Mouse (Mus musculus) left cerebral cortex, postnatal 25 days (tissue): ENCODE measurements at regions not wholly inside any gene's neighbourhood (a gene's known extent, or its start where the extent isn't known, plus 50 kb on each side); places are given as distances from the start of the nearest gene placed in this dataset.
A peak's percentile ranks its signal among the peaks of the same experiment; 100 is the strongest.

Experiments used
- DNase-seq, 2 experiments: peaks; one replicate each; pipeline ENCODE4 v3.0.0; 2022; ENCODE audit warnings: low spot score in 2 of 2, mixed read lengths in 1 of 2
- intact Hi-C: fragments of 180-260 bp; cut with DNase I; formaldehyde crosslinking; loops from one replicate; pipeline ENCODE4 v1.15.1; 2025

GRCm38 (mm10) chr7:145135971-145136370 lies 71.9 kb downstream of the 1810010D01Rik start:
- no peak for DNase-seq
- intact Hi-C loops, result no loop called here

DNA sequence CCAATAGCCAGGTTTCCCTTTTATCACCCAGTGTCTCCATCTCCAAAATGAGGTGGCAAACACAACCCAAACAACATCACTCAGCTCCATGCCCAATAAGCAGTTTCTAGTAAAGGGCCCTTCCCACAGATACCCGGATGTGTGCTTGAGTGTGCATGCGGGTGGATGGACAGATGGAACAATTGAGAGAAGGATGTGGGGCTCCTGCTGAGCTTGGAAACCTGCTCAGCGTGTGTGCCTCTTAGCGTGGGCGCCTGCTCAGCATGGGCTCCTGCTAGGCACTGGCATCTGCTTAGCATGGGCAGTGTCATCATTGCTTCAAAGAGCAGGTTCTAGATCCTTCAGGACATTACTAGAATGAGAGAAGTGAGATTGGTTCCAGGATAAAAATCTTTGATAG lies 75.4 kb downstream of the 1810010D01Rik start:
- peak in 1 of 2 experiments; percentile 53 for DNase-seq
- intact Hi-C loops, result no loop called here

- DNase-seq, result no peak
- intact Hi-C loops, result no loop called here
These were observed 76.3 kb downstream of the 1810010D01Rik start for GRCm38 (mm10) chr7:145131438-145132159.

GRCm38 (mm10) chr7:145129971-145130370 lies 77.9 kb downstream of the 1810010D01Rik start:
- no peak for DNase-seq
- intact Hi-C loops, result no loop called here

GRCm38 (mm10) chr7:145127661-145128060 lies 80.3 kb downstream of the 1810010D01Rik start:
- intact Hi-C loops, result no loop called here
- DNase-seq, result no peak

GRCm38 (mm10) chr7:145127180-145127579 lies 80.7 kb downstream of the 1810010D01Rik start:
- intact Hi-C loops, result no loop called here

GRCm38 (mm10) chr7:145123996-145124601 lies 83.8 kb downstream of the 1810010D01Rik start:
- intact Hi-C loops, result no loop called here
- DNase-seq, result no peak

More at GRCm38 (mm10) chr7:145127180-145127579, 80.7 kb downstream of the 1810010D01Rik start:
- DNase-seq, result no peak

DNA sequence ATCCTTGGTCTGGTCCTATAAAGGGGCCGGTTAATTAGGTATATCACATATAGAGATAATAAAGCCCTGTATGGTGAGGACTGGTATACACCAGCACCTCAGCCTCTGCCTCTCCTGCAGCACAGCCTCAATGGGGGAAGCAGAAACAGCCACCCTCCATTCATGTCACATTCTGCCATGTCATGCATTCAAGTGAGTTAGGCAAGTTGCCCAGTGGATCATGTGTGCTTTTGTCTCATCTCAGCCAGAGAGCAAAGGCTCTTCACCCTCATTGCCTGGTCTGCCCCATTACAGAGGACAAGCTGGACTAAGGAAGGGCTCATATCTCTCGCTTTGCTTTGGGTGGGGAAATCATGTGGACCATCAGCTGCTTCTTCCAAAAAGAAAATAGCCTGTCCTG lies 85.4 kb downstream of the 1810010D01Rik start:
- intact Hi-C loops, result no loop called here
- no peak for DNase-seq

GRCm38 (mm10) chr7:145118406-145118805 lies 89.5 kb downstream of the 1810010D01Rik start:
- intact Hi-C loops, result no loop called here
- no peak for DNase-seq

- peak in 1 of 2 experiments; percentile 26 for DNase-seq
- intact Hi-C loops, result loop anchor here (5.0 kb wide), 1 partner anchor 82 kb away; no protein-coding TSS in a partner anchor
These were observed 93.3 kb downstream of the 1810010D01Rik start for GRCm38 (mm10) chr7:145114660-145115059.

- no peak for DNase-seq
- intact Hi-C loops, result loop anchor here (5.0 kb wide), 1 partner anchor 82 kb away; no protein-coding TSS in a partner anchor
These were observed 93.8 kb downstream of the 1810010D01Rik start for GRCm38 (mm10) chr7:145114145-145114544.

DNA sequence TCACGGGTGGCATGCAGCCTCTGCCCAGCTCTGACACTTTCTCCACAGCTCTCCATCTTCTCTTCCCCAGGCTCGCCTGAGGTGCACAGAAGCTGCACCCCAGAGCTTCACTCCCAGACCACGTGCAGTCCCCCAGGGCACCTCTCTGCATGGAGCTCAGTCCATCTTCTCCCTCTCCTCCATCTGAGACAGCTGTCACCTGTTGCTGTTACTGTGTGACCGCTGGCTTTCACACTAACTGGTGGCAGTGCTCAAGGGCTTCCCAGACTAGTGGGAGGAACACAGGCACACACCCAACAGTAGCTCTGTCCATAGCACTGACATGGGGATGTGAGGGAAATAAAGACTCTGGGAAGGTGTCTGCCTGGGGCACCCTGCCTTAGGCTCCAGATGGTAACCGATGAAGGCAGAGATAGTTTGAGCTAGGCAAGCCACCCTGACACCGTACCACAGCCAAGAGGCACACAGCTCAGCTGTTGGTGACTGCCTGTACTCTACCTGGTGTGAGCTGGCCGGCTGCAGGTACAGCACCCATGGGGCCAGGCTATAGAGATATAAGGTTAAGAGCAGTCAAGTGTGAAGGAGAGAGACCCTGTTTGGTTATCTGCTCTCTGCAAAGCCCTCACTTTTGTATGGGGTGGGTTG lies 94.9 kb downstream of the 1810010D01Rik start:
- DNase-seq, result no peak
- intact Hi-C loops, result loop anchor here (5.0 kb wide), 1 partner anchor 81 kb away; no protein-coding TSS in a partner anchor

GRCm38 (mm10) chr7:145112146-145112830 lies 95.6 kb downstream of the 1810010D01Rik start:
- intact Hi-C loops, result loop anchor here (5.0 kb wide), 1 partner anchor 80 kb away; no protein-coding TSS in a partner anchor

DNA sequence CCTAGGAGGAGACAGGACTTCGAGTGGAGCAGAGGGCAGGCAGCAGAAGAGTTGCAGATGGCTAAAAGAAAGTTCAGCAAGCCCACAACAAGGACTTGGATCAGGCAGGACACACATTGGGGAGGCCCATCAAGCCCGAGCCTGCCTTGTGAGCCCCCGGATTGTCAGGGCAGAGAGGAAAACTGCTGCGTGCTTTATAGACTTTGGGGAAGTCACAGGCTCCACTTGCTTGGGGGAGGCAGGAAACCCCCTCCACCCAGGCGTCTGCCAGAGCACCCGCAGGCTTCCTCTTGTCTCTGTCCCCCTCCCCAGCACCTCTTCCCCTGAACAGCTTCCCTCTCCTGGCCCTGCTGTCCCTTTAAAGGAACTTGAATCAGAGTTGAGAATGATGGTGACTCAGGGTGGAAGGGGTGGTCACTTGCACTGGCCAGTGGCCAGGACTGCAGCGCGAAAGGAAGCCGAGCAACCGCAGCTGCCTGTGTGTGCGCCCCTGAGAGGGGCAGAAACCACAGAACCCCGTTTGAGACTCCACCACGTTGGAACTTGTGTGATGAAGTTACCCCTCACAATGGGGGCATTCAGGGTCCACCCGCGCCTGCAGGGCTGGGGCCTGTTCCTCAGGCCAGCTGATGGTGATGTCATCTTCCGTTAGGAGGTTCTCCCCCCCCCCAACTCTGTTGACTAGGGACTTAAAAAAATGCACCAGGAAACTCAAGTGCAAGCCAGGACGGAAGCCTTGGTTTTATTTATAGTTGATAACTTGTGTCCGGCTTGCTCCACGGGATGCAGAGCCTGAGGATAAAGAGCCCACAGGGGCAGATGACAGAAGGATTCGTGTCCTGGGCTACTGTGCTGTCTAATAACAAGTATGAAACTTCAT lies 96.4 kb downstream of the 1810010D01Rik start:
- intact Hi-C loops, result loop anchor here (2.0 to 5.0 kb wide), 2 partner anchors 79 to 171 kb away; no protein-coding TSS in a partner anchor
- peak; percentile 57 to 77 for DNase-seq

More at GRCm38 (mm10) chr7:145112146-145112830, 95.6 kb downstream of the 1810010D01Rik start:
- no peak for DNase-seq

DNA sequence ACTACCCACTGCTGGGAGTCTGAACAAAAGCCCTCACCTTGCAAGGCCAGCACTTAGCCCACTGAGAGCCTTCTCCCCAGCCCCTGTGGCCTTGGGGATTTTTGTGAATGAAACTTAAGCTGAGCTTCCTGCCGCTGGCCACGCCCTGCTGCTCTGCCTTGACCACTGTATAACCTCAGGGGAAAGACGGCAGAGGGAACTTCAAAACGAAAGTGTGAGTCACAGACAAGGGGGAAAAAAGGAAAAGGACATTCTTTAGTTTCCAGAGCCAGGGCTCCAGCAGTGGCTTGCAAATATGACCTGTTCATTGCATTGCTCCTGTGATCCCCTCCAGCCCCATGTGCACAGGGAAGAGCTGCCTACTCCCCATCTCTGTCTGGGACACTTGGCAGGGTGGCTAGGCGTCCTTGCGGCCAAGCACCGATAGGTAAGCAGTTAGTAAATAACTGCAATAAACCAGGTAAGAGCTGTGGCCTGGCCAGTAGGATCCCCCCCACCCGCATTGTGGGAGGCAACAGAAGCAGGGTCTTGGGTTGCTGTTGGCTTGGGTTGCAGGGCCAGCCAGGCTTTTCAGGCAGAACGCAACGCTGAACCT lies 97.2 kb downstream of the 1810010D01Rik start:
- intact Hi-C loops, result loop anchor here (2.0 to 5.0 kb wide), 2 partner anchors 78 to 170 kb away; no protein-coding TSS in a partner anchor
- DNase-seq, result peak in 1 of 2 experiments; percentile 24

- intact Hi-C loops, result loop anchor here (2.0 to 5.0 kb wide), 2 partner anchors 78 to 169 kb away; no protein-coding TSS in a partner anchor
These were observed 97.9 kb downstream of the 1810010D01Rik start for GRCm38 (mm10) chr7:145110028-145110427.

DNA sequence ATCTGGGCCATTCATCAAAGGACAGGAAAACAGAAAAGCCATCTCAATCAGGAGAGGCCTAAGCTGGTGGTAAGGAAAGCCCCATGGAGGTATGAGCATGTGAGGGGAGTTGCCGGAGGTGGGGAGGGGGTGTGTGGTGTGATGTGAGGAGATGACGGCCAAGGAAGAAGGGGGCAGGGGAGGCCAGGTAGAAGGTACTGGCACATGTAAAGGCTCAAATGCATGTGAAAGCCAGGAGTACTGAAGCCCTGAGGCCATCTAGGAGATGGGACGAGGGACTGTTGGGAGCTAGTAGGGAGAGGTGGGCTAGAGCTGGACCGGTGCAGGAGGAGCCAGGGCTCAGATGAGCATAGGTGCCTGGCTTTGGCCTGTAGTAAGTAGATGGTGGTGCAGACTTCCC lies 98.4 kb downstream of the 1810010D01Rik start:
- DNase-seq, result no peak
- intact Hi-C loops, result no loop called here

More at GRCm38 (mm10) chr7:145110028-145110427, 97.9 kb downstream of the 1810010D01Rik start:
- DNase-seq, result no peak

GRCm38 (mm10) chr7:145108994-145109393 lies 98.9 kb downstream of the 1810010D01Rik start:
- intact Hi-C loops, result no loop called here
- no peak for DNase-seq
